Mouse (Mus musculus) lung, postnatal 0 days (tissue): Measurements from ENCODE around the gene H2al1o. TPM values are rescaled to one million over a fixed set of nuclear protein-coding genes. Genes with fewer than 3 reads are reported as not detected.
"Not testable (repeated sequence)": the region's sequence is repeated elsewhere in the genome, so short reads cannot be mapped to it uniquely, and the experiment has no call there.

Source experiments
- ATAC-seq: fragments of 200-750 bp; cut with Nextera tagmentation; 2 replicates; pipeline ENCODE4 v1.8.0; 2017; ENCODE audit warnings: moderate library complexity
- DNase-seq: peaks from one replicate; pipeline ENCODE4 v3.0.0-alpha.2; 2016; ENCODE audit warnings: low spot score
- H3K27ac ChIP-seq: fragments of 300-500 bp; sonication (generic); 2 replicates; pipeline ENCODE4 v1.5.1; 2014; ENCODE audit warnings: antibody characterized with exemption, mild to moderate bottlenecking, low read length, mixed read lengths
- H3K27me3 ChIP-seq: fragments of 300-500 bp; sonication (generic); replicated peaks from 2 replicates; pipeline ENCODE4 v1.6.1; 2014; ENCODE audit warnings: low read length, mixed read lengths; ENCODE audit not compliant: insufficient read depth
- H3K36me3 ChIP-seq: fragments of 300-500 bp; sonication (generic); 2 replicates; pipeline ENCODE4 v1.6.1; 2014; ENCODE audit warnings: low read length, mixed read lengths; ENCODE audit not compliant: insufficient read depth
- H3K4me1 ChIP-seq: fragments of 300-500 bp; sonication (generic); 2 replicates; pipeline ENCODE4 v1.6.1; 2014; ENCODE audit warnings: antibody characterized with exemption, low read depth, low read length, mixed read lengths; ENCODE audit not compliant: insufficient read depth
- H3K4me2 ChIP-seq: fragments of 300-500 bp; sonication (generic); replicated peaks from 2 replicates; pipeline ENCODE4 v1.6.1; 2014; ENCODE audit warnings: low read depth, mild to moderate bottlenecking, low read length, moderate library complexity, mixed read lengths
- H3K4me3 ChIP-seq: fragments of 300-500 bp; sonication (generic); 2 replicates; pipeline ENCODE4 v1.5.1; 2014; ENCODE audit warnings: low read depth, low read length
- H3K9ac ChIP-seq: fragments of 300-500 bp; sonication (generic); replicated peaks from 2 replicates; pipeline ENCODE4 v1.6.1; 2014; ENCODE audit warnings: low read depth, mild to moderate bottlenecking
- H3K9me3 ChIP-seq: fragments of 300-500 bp; sonication (generic); 2 replicates; pipeline ENCODE4 v1.6.1; 2016; ENCODE audit warnings: low read length, mixed read lengths
- CTCF ChIP-seq: IDR thresholded peaks from 2 replicates; pipeline ENCODE4 v1.5.1; 2016; ENCODE audit warnings: antibody characterized with exemption, mild to moderate bottlenecking
- EP300 ChIP-seq: IDR thresholded peaks from 2 replicates; pipeline ENCODE4 v1.6.1; 2016; ENCODE audit warnings: antibody characterized with exemption, mild to moderate bottlenecking, control low read depth
- WGBS: fragments of 180-500 bp; shearing (Covaris S2); extraction: QIAGEN DNeasy Blood & Tissue Kit; methylation state at CpG from one replicate; pipeline ENCODE4 v1.1.7; 2014; 5-methylcytosine and 5-hydroxymethylcytosine counted together
- polyA plus RNA-seq: library from polyadenylated mRNA; unstranded; fragments of >200 nt; fragmentation: Nextera tagmentation; extraction: Ambion mirVana; gene quantifications from 2 replicates; pipeline ENCODE4 v1.2.1, GENCODE M21; 2015

H2al1o gene
- not detected in 2 replicates for polyA plus RNA-seq

DNA sequence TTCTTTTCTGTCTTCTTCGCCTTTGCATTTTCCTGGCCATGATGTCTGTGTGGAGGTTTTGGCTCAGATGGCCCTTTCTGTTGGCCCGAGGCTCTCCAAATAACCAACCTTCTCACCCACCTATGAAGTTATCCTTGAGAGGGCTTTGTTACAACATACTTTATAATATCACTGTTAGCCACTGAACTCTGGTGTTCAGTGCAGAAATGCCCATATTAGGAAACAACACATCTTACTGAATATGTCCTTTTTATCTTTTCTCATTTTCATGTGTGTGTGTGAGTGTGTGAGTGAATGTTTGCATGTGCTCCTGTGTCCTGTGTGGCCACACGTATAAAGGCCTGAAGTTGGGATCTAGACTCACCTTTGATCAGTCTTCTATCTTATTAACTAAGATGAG, at the start of gene H2al1o:
Gene H2al1o (minus strand): TSS at position 101 of the 400 bp plus-strand sequence.
- not testable (repeated sequence) for H3K4me1 ChIP-seq, H3K4me3 ChIP-seq, ATAC-seq, H3K9ac ChIP-seq, H3K27ac ChIP-seq, DNase-seq, H3K27me3 ChIP-seq, H3K9me3 ChIP-seq, H3K4me2 ChIP-seq, H3K36me3 ChIP-seq
- 67% methylated on average over 3 of the region's 3 CpGs for WGBS

DNA sequence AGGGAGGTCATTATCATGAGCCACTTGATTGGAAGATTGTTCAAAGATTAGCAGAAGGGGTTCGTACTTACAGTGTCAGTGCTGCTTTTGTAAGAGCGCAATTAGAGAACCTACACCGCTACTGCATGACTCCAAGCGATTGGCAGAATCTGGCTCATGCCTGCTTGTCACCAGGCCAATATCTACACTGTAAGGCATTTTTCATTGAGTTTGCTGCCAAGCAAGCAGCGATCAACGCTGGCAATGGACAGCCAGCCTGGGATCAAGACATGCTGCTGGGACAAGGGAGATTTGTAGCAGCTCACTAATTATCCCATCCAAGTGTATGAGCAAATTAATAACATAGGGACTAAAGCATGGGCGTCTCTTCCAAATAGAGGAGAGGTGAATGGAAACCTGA, 25.8 kb upstream of the H2al1o start:
- not testable (repeated sequence) for DNase-seq, H3K9ac ChIP-seq, H3K4me3 ChIP-seq, H3K4me1 ChIP-seq, H3K36me3 ChIP-seq, H3K27me3 ChIP-seq, H3K27ac ChIP-seq, H3K9me3 ChIP-seq, H3K4me2 ChIP-seq, ATAC-seq
- WGBS = 91% methylated on average over 7 of the region's 7 CpGs

DNA sequence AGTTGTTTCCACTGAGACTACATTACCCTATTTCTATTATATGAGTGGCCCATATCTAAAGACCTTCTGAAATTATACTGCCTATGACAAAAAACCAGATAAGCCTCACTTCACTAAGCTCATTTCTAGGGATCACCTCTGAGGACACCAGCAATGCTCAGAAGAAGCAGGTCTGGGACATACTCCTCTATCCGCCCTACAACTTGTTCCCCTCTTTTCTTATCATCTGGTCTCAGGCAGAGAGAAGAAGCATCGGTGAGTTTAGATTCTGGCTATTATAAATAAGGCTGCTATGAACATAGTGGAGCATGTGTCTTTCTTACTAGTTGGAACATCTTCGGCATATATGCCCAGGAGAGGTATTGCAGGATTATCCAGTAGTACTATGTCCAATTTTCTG, 35.3 kb downstream of the H2al1o start:
- Histone ChIP-seq H3K27me3 (no peaks in the 10 kb centered on the region), H3K9me3 (no peaks in the 10 kb centered on the region), H3K4me3 (no peak overlapping the region), H3K9ac (no peak overlapping the region), H3K27ac (no peak overlapping the region), H3K4me1 (no peaks in the 10 kb centered on the region), H3K36me3 (no peaks in the 10 kb centered on the region), H3K4me2 (no peak overlapping the region)
- ATAC-seq (no peak), DNase-seq (no peak)
- WGBS = 93% methylated on average over 3 of the region's 3 CpGs
- TF ChIP-seq EP300 (no peak), CTCF (no peak)

Other genes with a start within 250 kb of the H2al1o start
- gene H2al1k, start 221.8 kb downstream of the H2al1o start, polyA plus RNA-seq = 0.39 TPM in 1 of 2 replicates, not detected in the other
- 13.3 and 16.0 TPM in 2 replicates for gene Cybb, start 84.6 kb downstream of the H2al1o start, polyA plus RNA-seq
- 101 and 102 TPM in 2 replicates for gene Dynlt3, start 90.6 kb upstream of the H2al1o start, polyA plus RNA-seq